Mouse (Mus musculus) midbrain, embryonic 14.5 days (tissue): ENCODE results near the gene Togaram2. TPM values are rescaled to one million over a fixed set of nuclear protein-coding genes. Genes with fewer than 3 reads are reported as not detected.
"Not testable (repeated sequence)": the region's sequence is repeated elsewhere in the genome, so short reads cannot be mapped to it uniquely, and the experiment has no call there.

Experiments used
- ATAC-seq: fragments of 200-750 bp; cut with Nextera tagmentation; 2 replicates; pipeline ENCODE4 v1.8.0; 2017; ENCODE audit warnings: moderate number of reproducible peaks, moderate library complexity; ENCODE audit not compliant: low FRiP score, low TSS enrichment
- DNase-seq: peaks from one replicate; pipeline ENCODE4 v3.0.0-alpha.2; 2015
- H3K27ac ChIP-seq: fragments of 300-500 bp; sonication (generic); replicated peaks from 2 replicates; pipeline ENCODE4 v1.5.1; 2014; ENCODE audit warnings: mild to moderate bottlenecking, low read depth, low read length, moderate library complexity
- H3K27me3 ChIP-seq: fragments of 300-500 bp; sonication (generic); 2 replicates; pipeline ENCODE4 v1.6.1; 2014; ENCODE audit warnings: low read length, control low read depth, mixed read lengths; ENCODE audit not compliant: control insufficient read depth, insufficient read depth
- H3K36me3 ChIP-seq: fragments of 300-500 bp; sonication (generic); 2 replicates; pipeline ENCODE4 v1.6.1; 2014; ENCODE audit warnings: low read length, control low read depth; ENCODE audit not compliant: control insufficient read depth, insufficient read depth
- H3K4me1 ChIP-seq: fragments of 300-500 bp; sonication (generic); 2 replicates; pipeline ENCODE4 v1.6.1; 2014; ENCODE audit warnings: mild to moderate bottlenecking, antibody characterized with exemption, low read length, control low read depth; ENCODE audit not compliant: control insufficient read depth, insufficient read depth
- H3K4me2 ChIP-seq: fragments of 300-500 bp; sonication (generic); 2 replicates; pipeline ENCODE4 v1.6.1; 2014; ENCODE audit warnings: mild to moderate bottlenecking, low read length, moderate library complexity
- H3K4me3 ChIP-seq: fragments of 300-500 bp; sonication (generic); replicated peaks from 2 replicates; pipeline ENCODE4 v1.5.1; 2014; ENCODE audit warnings: low read depth, low read length
- H3K9ac ChIP-seq: fragments of 300-500 bp; sonication (generic); replicated peaks from 2 replicates; pipeline ENCODE4 v1.6.1; 2014; ENCODE audit warnings: mild to moderate bottlenecking, low read length, moderate library complexity
- H3K9me3 ChIP-seq: fragments of 300-500 bp; sonication (generic); 2 replicates; pipeline ENCODE4 v1.6.1; 2016; ENCODE audit warnings: low read length, control low read depth, mixed read lengths; ENCODE audit not compliant: control insufficient read depth
- WGBS: fragments of 180-500 bp; shearing (Covaris S2); extraction: QIAGEN DNeasy Blood & Tissue Kit; methylation state at CpG from one replicate; pipeline ENCODE4 v1.1.7; 2014; 5-methylcytosine and 5-hydroxymethylcytosine counted together
- polyA plus RNA-seq: library from polyadenylated mRNA; unstranded; fragments of >200 nt; fragmentation: Nextera tagmentation; extraction: Ambion mirVana; gene quantifications from 2 replicates; pipeline ENCODE4 v1.2.1, GENCODE M21; 2014

Togaram2 gene
- polyA plus RNA-seq, 1 experiment from 2014 or later: 0.14 TPM

- H3K4me1 ChIP-seq, H3K4me2 ChIP-seq, H3K27ac ChIP-seq, H3K9me3 ChIP-seq, H3K4me3 ChIP-seq, H3K9ac ChIP-seq, ATAC-seq, H3K36me3 ChIP-seq, H3K27me3 ChIP-seq, DNase-seq: not testable (repeated sequence)
- 77% methylated on average over 1 of the region's 1 CpGs for WGBS
Measured at GRCm38 (mm10) chr17:71768173-71768572, 95.1 kb downstream of the Togaram2 start, which contains the start of gene Clip4. Clip4 (plus strand) TSS chr17:71768473.

DNA sequence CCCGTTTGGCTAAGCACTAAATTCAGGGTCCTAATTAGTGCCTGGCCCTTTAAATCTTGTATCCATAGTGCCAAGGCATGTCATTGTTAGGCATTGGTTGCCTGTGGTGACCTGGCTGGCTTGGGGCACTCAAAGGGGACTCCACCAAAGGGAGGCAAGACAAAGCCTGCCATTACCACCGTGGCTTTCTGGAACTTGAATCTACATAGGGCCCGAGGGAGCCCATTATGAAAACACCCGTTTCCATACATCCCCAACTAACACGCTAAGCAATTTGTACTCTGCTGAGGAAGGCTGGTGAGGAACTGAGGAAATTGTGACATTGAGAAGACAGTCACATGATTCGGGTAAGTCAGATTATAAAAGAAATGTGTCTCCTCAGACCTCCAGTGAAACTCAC lies 96.5 kb downstream of the Togaram2 start:
- no peak overlapping the region for H3K4me2 ChIP-seq
- DNase-seq: peak; percentile 53
- 8% methylated on average over 6 of the region's 6 CpGs for WGBS
- no peaks in the 10 kb centered on the region for H3K36me3 ChIP-seq
- peaks cover 4% of the 10 kb centered on the region; the same call in 1 of the 2 replicates for H3K4me1 ChIP-seq
- H3K4me3 ChIP-seq: no peak overlapping the region
- no peaks in the 10 kb centered on the region for H3K27me3 ChIP-seq
- ATAC-seq: no peak
- H3K9ac ChIP-seq: no peak overlapping the region
- no peaks in the 10 kb centered on the region for H3K9me3 ChIP-seq
- no peak overlapping the region for H3K27ac ChIP-seq

GRCm38 (mm10) chr17:71770696-71771095 lies 97.6 kb downstream of the Togaram2 start:
- ATAC-seq: no peak
- no peak overlapping the region for H3K4me2 ChIP-seq
- no peak overlapping the region for H3K27ac ChIP-seq
- 94% methylated on average over 3 of the region's 3 CpGs for WGBS
- H3K4me3 ChIP-seq: no peak overlapping the region
- DNase-seq: no peak
- no peaks in the 10 kb centered on the region for H3K36me3 ChIP-seq
- H3K9me3 ChIP-seq: no peaks in the 10 kb centered on the region
- H3K9ac ChIP-seq: no peak overlapping the region
- H3K27me3 ChIP-seq: no peaks in the 10 kb centered on the region
- peaks cover 4% of the 10 kb centered on the region; the same call in 1 of the 2 replicates for H3K4me1 ChIP-seq

GRCm38 (mm10) chr17:71774173-71774572 lies 101.1 kb downstream of the Togaram2 start:
- no peak overlapping the region for H3K4me3 ChIP-seq
- H3K9me3 ChIP-seq: 0 out of 2 replicates have a peak, but pooled peaks cover 5% of the 10 kb centered on the region
- peaks cover 4% of the 10 kb centered on the region; the same call in 1 of the 2 replicates for H3K4me1 ChIP-seq
- DNase-seq: no peak
- no peak overlapping the region for H3K9ac ChIP-seq
- no peaks in the 10 kb centered on the region for H3K27me3 ChIP-seq
- H3K27ac ChIP-seq: no peak overlapping the region
- H3K4me2 ChIP-seq: no peak overlapping the region
- no peaks in the 10 kb centered on the region for H3K36me3 ChIP-seq
- WGBS: 74% methylated on average over 4 of the region's 4 CpGs
- no peak for ATAC-seq

GRCm38 (mm10) chr17:71775279-71775678 lies 102.2 kb downstream of the Togaram2 start:
- ATAC-seq (no peak), DNase-seq (no peak)
- H3K4me2 ChIP-seq: no peak overlapping the region
- no peaks in the 10 kb centered on the region for H3K36me3 ChIP-seq
- WGBS: 75% methylated on average over 4 of the region's 4 CpGs
- no peak overlapping the region for H3K4me3 ChIP-seq
- 0 out of 2 replicates have a peak, but pooled peaks cover 5% of the 10 kb centered on the region for H3K9me3 ChIP-seq
- no peaks in the 10 kb centered on the region for H3K27me3 ChIP-seq
- no peak overlapping the region for H3K9ac ChIP-seq
- H3K27ac ChIP-seq: no peak overlapping the region
- no peaks in the 10 kb centered on the region for H3K4me1 ChIP-seq

DNA sequence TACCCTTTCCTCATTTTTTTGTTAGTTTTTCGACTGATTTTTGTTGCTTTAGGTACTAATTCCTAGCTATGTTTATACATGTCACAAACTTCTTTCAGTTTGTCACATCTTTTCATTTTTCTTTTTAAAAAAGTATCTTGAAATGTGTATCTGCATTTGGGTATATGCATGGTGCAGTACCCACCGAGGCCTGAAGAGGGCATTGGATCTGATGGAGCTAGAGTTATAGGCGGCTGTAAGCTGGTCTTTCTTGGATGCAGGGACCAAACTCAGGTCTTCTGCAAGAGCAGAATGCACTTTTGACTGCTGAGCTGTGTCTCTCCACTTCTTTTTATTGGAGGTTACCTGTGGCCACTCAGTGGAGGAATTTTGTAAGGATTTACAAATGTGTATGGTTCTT lies 105.6 kb downstream of the Togaram2 start:
- no peak overlapping the region for H3K4me2 ChIP-seq
- DNase-seq (no peak), ATAC-seq (no peak)
- WGBS: 83% methylated on average over 3 of the region's 3 CpGs
- no peak overlapping the region for H3K9ac ChIP-seq
- H3K27ac ChIP-seq: no peak overlapping the region
- peaks cover 10% of the 10 kb centered on the region for H3K4me1 ChIP-seq
- H3K36me3 ChIP-seq: no peaks in the 10 kb centered on the region
- H3K4me3 ChIP-seq: no peak overlapping the region
- 0 out of 2 replicates have a peak, but pooled peaks cover 5% of the 10 kb centered on the region for H3K9me3 ChIP-seq
- H3K27me3 ChIP-seq: no peaks in the 10 kb centered on the region

Other genes starting within 250 kb of the Togaram2 start
- 1.3 and 2.9 TPM in 2 replicates for gene Gm4707, start 213.3 kb upstream of the Togaram2 start, polyA plus RNA-seq
- 73.3 and 73.7 TPM in 2 replicates for gene Smchd1, start 197.9 kb upstream of the Togaram2 start, polyA plus RNA-seq
- gene Ndc80, start 146.4 kb upstream of the Togaram2 start, polyA plus RNA-seq: 4.6 and 9.6 TPM in 2 replicates
- gene Spdya, start 121.2 kb upstream of the Togaram2 start, polyA plus RNA-seq: 1.8 and 1.9 TPM in 2 replicates
- gene Wdr43, start 57.4 kb upstream of the Togaram2 start, polyA plus RNA-seq: 38.8 and 57.0 TPM in 2 replicates
- not detected in 2 replicates for gene Pcare, start 79.6 kb downstream of the Togaram2 start, polyA plus RNA-seq
- 12.2 and 15.8 TPM in 2 replicates for gene Clip4, start 95.2 kb downstream of the Togaram2 start, polyA plus RNA-seq